Mouse (Mus musculus) monocyte, adult 5-6 weeks (primary cell): Measurements from ENCODE around the gene Srcin1. TPM values are rescaled to one million over a fixed set of nuclear protein-coding genes. Genes with fewer than 3 reads are reported as not detected.
A peak's percentile ranks its signal among the peaks of the same experiment; 100 is the strongest.

Source experiments
- ATAC-seq: fragments of 153-309, 156-312 bp; replicated peaks from 2 replicates; pipeline ENCODE4 v1.8.0; 2017; ENCODE audit warnings: mild to moderate bottlenecking; ENCODE audit not compliant: low TSS enrichment, insufficient number of reproducible peaks, severe bottlenecking, poor library complexity, low FRiP score
- total RNA-seq: library from RNA; stranded (forward); fragments of 200-1000, 200-491, 200-594 nt; gene quantifications from 3 replicates; pipeline ENCODE4 v1.2.3, GENCODE M21; 2017

Srcin1 gene
- total RNA-seq, 1 experiment from 2014 or later = 0.10 TPM

- peak; percentile 83 for ATAC-seq
Observed at GRCm38 (mm10) chr11:97489589-97490324, 86.2 kb downstream of the Srcin1 start.

GRCm38 (mm10) chr11:97487656-97488055 is 88.3 kb downstream of the Srcin1 start:
- ATAC-seq = no peak

- no peak for ATAC-seq
Observed at GRCm38 (mm10) chr11:97485661-97486060, 90.3 kb downstream of the Srcin1 start.

GRCm38 (mm10) chr11:97479824-97480223 is 96.2 kb downstream of the Srcin1 start:
- no peak for ATAC-seq

GRCm38 (mm10) chr11:97479085-97479484 is 96.9 kb downstream of the Srcin1 start:
- no peak for ATAC-seq

GRCm38 (mm10) chr11:97478345-97478744 is 97.6 kb downstream of the Srcin1 start:
- no peak for ATAC-seq

- ATAC-seq = no peak
Observed at GRCm38 (mm10) chr11:97477431-97477830, 98.6 kb downstream of the Srcin1 start.

- peak; percentile 47 for ATAC-seq
Observed at GRCm38 (mm10) chr11:97476334-97477095, 99.5 kb downstream of the Srcin1 start.

GRCm38 (mm10) chr11:97471276-97471675 is 104.7 kb downstream of the Srcin1 start:
- ATAC-seq = no peak

GRCm38 (mm10) chr11:97469828-97470227 is 106.2 kb downstream of the Srcin1 start:
- no peak for ATAC-seq

GRCm38 (mm10) chr11:97468639-97469287 is 107.2 kb downstream of the Srcin1 start:
- peak; percentile 89 for ATAC-seq

- ATAC-seq = no peak
Observed at GRCm38 (mm10) chr11:97466444-97467160, 109.4 kb downstream of the Srcin1 start.

GRCm38 (mm10) chr11:97465957-97466356 is 110.0 kb downstream of the Srcin1 start:
- no peak for ATAC-seq

GRCm38 (mm10) chr11:97463991-97464390 is 112.0 kb downstream of the Srcin1 start:
- ATAC-seq = no peak

- ATAC-seq = no peak
Observed at GRCm38 (mm10) chr11:97463166-97463565, 112.8 kb downstream of the Srcin1 start.

GRCm38 (mm10) chr11:97462538-97462937 is 113.4 kb downstream of the Srcin1 start:
- no peak for ATAC-seq

- ATAC-seq = no peak
Observed at GRCm38 (mm10) chr11:97461307-97461820, 114.6 kb downstream of the Srcin1 start.
